Mouse (Mus musculus) right cerebral cortex, adult 18-20 months (tissue): ENCODE data around the gene Hmgb1.

Experiments
- DNase-seq: peaks from one replicate; pipeline ENCODE4 v3.0.0; 2022; ENCODE audit warnings: mixed read lengths

Gene Hmgb1

GRCm38 (mm10) chr5:149099009-149099408, 85.3 kb downstream of the Hmgb1 start:
- no peak for DNase-seq

- no peak for DNase-seq
Measured at GRCm38 (mm10) chr5:149097841-149098240, 86.4 kb downstream of the Hmgb1 start.

- DNase-seq: no peak
Measured at GRCm38 (mm10) chr5:149096284-149096683, 88.0 kb downstream of the Hmgb1 start.

- no peak for DNase-seq
Measured at GRCm38 (mm10) chr5:149092926-149093325, 91.4 kb downstream of the Hmgb1 start.

- DNase-seq: no peak
Measured at GRCm38 (mm10) chr5:149092526-149092925, 91.8 kb downstream of the Hmgb1 start.

- DNase-seq: peak; percentile 20
Measured at GRCm38 (mm10) chr5:149091256-149091655, 93.0 kb downstream of the Hmgb1 start.

- no peak for DNase-seq
Measured at GRCm38 (mm10) chr5:149089860-149090259, 94.4 kb downstream of the Hmgb1 start.

GRCm38 (mm10) chr5:149089456-149089855, 94.8 kb downstream of the Hmgb1 start:
- DNase-seq: no peak

- no peak for DNase-seq
Measured at GRCm38 (mm10) chr5:149088891-149089290, 95.4 kb downstream of the Hmgb1 start.

GRCm38 (mm10) chr5:149088149-149088548, 96.1 kb downstream of the Hmgb1 start:
- no peak for DNase-seq

- DNase-seq: no peak
Measured at GRCm38 (mm10) chr5:149086382-149087244, 97.7 kb downstream of the Hmgb1 start.

GRCm38 (mm10) chr5:149080466-149080865, 103.8 kb downstream of the Hmgb1 start:
- DNase-seq: no peak

GRCm38 (mm10) chr5:149079758-149080150, 104.5 kb downstream of the Hmgb1 start:
- no peak for DNase-seq

- peak; percentile 48 for DNase-seq
Measured at GRCm38 (mm10) chr5:149079018-149079757, 105.1 kb downstream of the Hmgb1 start.

GRCm38 (mm10) chr5:149077136-149077535, 107.2 kb downstream of the Hmgb1 start:
- no peak for DNase-seq

GRCm38 (mm10) chr5:149071546-149071945, 112.7 kb downstream of the Hmgb1 start:
- no peak for DNase-seq

GRCm38 (mm10) chr5:149068745-149069144, 115.5 kb downstream of the Hmgb1 start:
- no peak for DNase-seq

- no peak for DNase-seq
Measured at GRCm38 (mm10) chr5:149068247-149068740, 116.0 kb downstream of the Hmgb1 start.

- DNase-seq: no peak
Measured at GRCm38 (mm10) chr5:149067501-149067961, 116.8 kb downstream of the Hmgb1 start.

- no peak for DNase-seq
Measured at GRCm38 (mm10) chr5:149062833-149063232, 121.5 kb downstream of the Hmgb1 start.

- DNase-seq: no peak
Measured at GRCm38 (mm10) chr5:149053352-149054168, 130.7 kb downstream of the Hmgb1 start.

GRCm38 (mm10) chr5:149052421-149053338, 131.6 kb downstream of the Hmgb1 start:
- peak; percentile 100 for DNase-seq
